Mouse (Mus musculus) lung, adult 2 months (tissue): Measurements from ENCODE around the gene Dvl3. TPM values are rescaled to one million over a fixed set of nuclear protein-coding genes. Genes with fewer than 3 reads are reported as not detected.
"Not testable (repeated sequence)": the region's sequence is repeated elsewhere in the genome, so short reads cannot be mapped to it uniquely, and the experiment has no call there.

Experiments
- DNase-seq: peaks from one replicate; pipeline ENCODE4 v3.0.0; 2022
- H3K4me1 ChIP-seq: fragments of 200-500 bp; 2 replicates; pipeline ENCODE4 v1.6.1; 2011; ENCODE audit warnings: low read length; ENCODE audit not compliant: control insufficient read depth, insufficient read depth
- H3K4me3 ChIP-seq: fragments of 200-500 bp; replicated peaks from 2 replicates; pipeline ENCODE3; 2011; ENCODE audit warnings: low read depth, mild to moderate bottlenecking, control low read depth, low read length; ENCODE audit errors: extremely low read depth
- CTCF ChIP-seq: fragments of 200-500 bp; IDR thresholded peaks from 2 replicates; pipeline ENCODE4 v1.5.1; 2011; ENCODE audit warnings: mild to moderate bottlenecking, low read length, control low read depth; ENCODE audit not compliant: insufficient read depth
- POLR2A ChIP-seq: fragments of 200-500 bp; IDR thresholded peaks from 2 replicates; pipeline ENCODE4 v1.6.1; 2011; ENCODE audit warnings: low read depth, mild to moderate bottlenecking, control low read depth, low read length, borderline replicate concordance; ENCODE audit errors: extremely low read depth
- WGBS: fragments of 180-500 bp; shearing (Covaris S2); methylation state at CpG from one replicate; pipeline ENCODE4 v1.1.7; 2018; 5-methylcytosine and 5-hydroxymethylcytosine counted together
- polyA plus RNA-seq: library from polyadenylated mRNA; depleted of rRNA; stranded (reverse); fragments of >200 nt; gene quantifications from 2 replicates; pipeline ENCODE4 v1.2.3, GENCODE M21; 2012

The Dvl3 gene
- polyA plus RNA-seq, 1 experiment = 44.0 TPM

DNA sequence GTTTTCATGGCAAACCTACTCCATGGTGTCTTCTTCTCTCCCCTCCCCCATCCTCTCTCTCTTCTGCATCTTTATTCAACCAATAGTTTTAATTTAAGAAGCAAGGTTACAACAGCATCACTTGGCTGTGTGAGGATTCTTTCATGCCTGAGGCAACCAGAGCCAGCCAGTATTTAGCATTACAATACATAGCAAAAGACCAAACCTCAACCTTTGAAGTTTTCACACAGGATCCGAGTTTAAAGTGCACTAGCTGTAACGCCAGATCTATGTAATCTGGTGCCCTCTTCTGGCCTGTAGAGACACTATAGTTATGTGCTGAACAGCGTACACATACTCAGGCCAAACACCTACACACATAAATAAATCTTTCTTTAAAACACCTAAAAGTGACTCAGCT is 36.7 kb upstream of the Dvl3 start:
- Histone ChIP-seq H3K4me3 (no peak overlapping the region), H3K4me1 (no peaks in the 10 kb centered on the region)
- TF ChIP-seq CTCF (no peak), POLR2A (no peak)
- DNase-seq = no peak
- 29% methylated on average over 3 of the region's 3 CpGs for WGBS

GRCm38 (mm10) chr16:20481746-20482145 is 35.0 kb upstream of the Dvl3 start:
- no peak for DNase-seq
- TF ChIP-seq POLR2A = no peak
- WGBS = 67% methylated on average over 2 of the region's 2 CpGs
- H3K4me3 ChIP-seq = no peak overlapping the region
- H3K4me1 ChIP-seq = no peaks in the 10 kb centered on the region

- H3K4me1 ChIP-seq, H3K4me3 ChIP-seq, DNase-seq: not testable (repeated sequence)
- 85% methylated on average over 7 of the region's 7 CpGs for WGBS
Measured at GRCm38 (mm10) chr16:20483716-20484115, 33.1 kb upstream of the Dvl3 start.

GRCm38 (mm10) chr16:20485061-20485460 is 31.7 kb upstream of the Dvl3 start:
- TF ChIP-seq POLR2A (no peak), CTCF (no peak)
- no peaks in the 10 kb centered on the region for H3K4me1 ChIP-seq
- 54% methylated on average over 4 of the region's 4 CpGs for WGBS
- DNase-seq = no peak
- H3K4me3 ChIP-seq = no peak overlapping the region

DNA sequence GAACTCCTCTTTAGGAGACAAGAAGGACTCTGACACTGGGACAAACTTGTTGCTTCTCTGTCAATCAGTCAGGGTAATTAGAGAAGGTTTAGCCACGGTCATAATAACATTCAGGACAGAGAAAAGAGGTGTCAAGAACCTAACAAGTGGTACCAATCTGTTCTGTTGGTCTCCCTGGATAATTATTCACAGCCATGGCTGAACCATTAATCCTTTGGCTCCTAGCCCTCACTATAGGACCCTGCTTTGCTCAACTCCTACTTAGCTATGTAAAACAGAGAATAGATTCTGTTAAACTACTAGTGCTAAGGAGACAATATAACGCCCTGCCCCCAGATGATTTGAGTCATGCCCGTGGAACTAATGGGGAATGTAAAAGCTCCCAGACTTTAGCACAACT is 30.7 kb upstream of the Dvl3 start:
- WGBS = 67% methylated on average over 3 of the region's 3 CpGs
- TF ChIP-seq POLR2A (no peak), CTCF (no peak)
- Histone ChIP-seq H3K4me3 (no peak overlapping the region), H3K4me1 (no peaks in the 10 kb centered on the region)
- DNase-seq = no peak

- Histone ChIP-seq H3K4me1 (no peaks in the 10 kb centered on the region), H3K4me3 (no peak overlapping the region)
- no peak for DNase-seq
- 80% methylated on average over 1 of the region's 1 CpGs for WGBS
- TF ChIP-seq CTCF = no peak
- TF ChIP-seq POLR2A = no peak
Measured at GRCm38 (mm10) chr16:20488151-20488550, 28.6 kb upstream of the Dvl3 start.

DNA sequence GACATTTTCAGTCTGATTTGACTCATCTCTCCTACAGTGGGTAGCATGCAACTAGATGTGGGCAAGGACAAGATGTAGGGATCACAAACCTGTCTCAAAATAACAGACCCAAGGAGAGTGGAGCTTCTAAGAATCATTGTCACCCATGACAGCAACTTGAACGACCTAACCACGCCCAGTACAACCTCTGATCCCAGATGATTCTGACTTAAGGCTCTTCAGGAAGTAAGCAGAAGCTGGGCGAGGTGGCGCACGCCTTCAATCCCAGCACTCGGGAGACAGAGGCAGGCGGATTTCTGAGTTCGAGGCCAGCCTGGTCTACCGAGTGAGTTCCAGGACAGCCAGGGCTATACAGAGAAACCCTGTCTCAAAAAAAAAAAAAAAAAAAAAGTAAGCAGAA is 28.0 kb upstream of the Dvl3 start:
- WGBS = 82% methylated on average over 9 of the region's 9 CpGs
- not testable (repeated sequence) for H3K4me1 ChIP-seq, H3K4me3 ChIP-seq, DNase-seq

GRCm38 (mm10) chr16:20489233-20489632 is 27.5 kb upstream of the Dvl3 start:
- 73% methylated on average over 2 of the region's 2 CpGs for WGBS
- no peak for DNase-seq
- no peaks in the 10 kb centered on the region for H3K4me1 ChIP-seq
- TF ChIP-seq POLR2A (no peak), CTCF (no peak)
- H3K4me3 ChIP-seq = no peak overlapping the region

GRCm38 (mm10) chr16:20490581-20490980 is 26.2 kb upstream of the Dvl3 start:
- no peaks in the 10 kb centered on the region for H3K4me1 ChIP-seq
- no peak overlapping the region for H3K4me3 ChIP-seq
- 31% methylated on average over 2 of the region's 2 CpGs for WGBS
- no peak for DNase-seq
- no peak for TF ChIP-seq POLR2A
- 0 out of 2 replicates have a peak, but pooled peaks have one; percentile 4 for TF ChIP-seq CTCF

- DNase-seq = no peak
- TF ChIP-seq POLR2A = no peak
- no peak for TF ChIP-seq CTCF
- H3K4me3 ChIP-seq = no peak overlapping the region
- H3K4me1 ChIP-seq = no peaks in the 10 kb centered on the region
- WGBS = 46% methylated on average over 2 of the region's 2 CpGs
Measured at GRCm38 (mm10) chr16:20491301-20491700, 25.5 kb upstream of the Dvl3 start.

GRCm38 (mm10) chr16:20493452-20493851 is 23.3 kb upstream of the Dvl3 start:
- WGBS = 62% methylated on average over 2 of the region's 2 CpGs
- no peak for TF ChIP-seq CTCF
- no peak for TF ChIP-seq POLR2A
- H3K4me3 ChIP-seq = no peak overlapping the region
- no peak for DNase-seq
- H3K4me1 ChIP-seq = no peaks in the 10 kb centered on the region
